Mouse (Mus musculus) MEL (cell line): ENCODE measurements at regions not wholly inside any gene's neighbourhood (a gene's known extent, or its start where the extent isn't known, plus 50 kb on each side); places are given as distances from the start of the nearest gene placed in this dataset.

Source experiments
- DNase-seq: peaks from one replicate; pipeline ENCODE4 v3.0.0; 2011; ENCODE audit warnings: low read depth, low spot score
- H3K27ac ChIP-seq: 2 replicates; pipeline ENCODE4 v1.5.1; 2012; ENCODE audit warnings: low read depth, mild to moderate bottlenecking, control low read depth, low read length, moderate library complexity; ENCODE audit not compliant: control insufficient read depth
- H3K27me3 ChIP-seq, 2 experiments: fragments of 150-350 bp in 1 of 2; sonication (generic) in 1 of 2; 2 replicates each; pipeline ENCODE4 v1.6.1; 2012; ENCODE audit warnings: low read length in 2 of 2, mild to moderate bottlenecking in 2 of 2, improper control_type of control experiment in 1 of 2, moderate library complexity in 1 of 2; ENCODE audit not compliant: insufficient read depth in 2 of 2, control insufficient read depth in 1 of 2
- H3K36me3 ChIP-seq, 2 experiments: 2 replicates each; pipeline ENCODE4 v1.6.1; 2012 to 2014; ENCODE audit warnings: low read length in 2 of 2, improper control_type of control experiment in 1 of 2, inconsistent platforms in 1 of 2, mild to moderate bottlenecking in 1 of 2; ENCODE audit not compliant: insufficient read depth in 2 of 2, control insufficient read depth in 1 of 2
- H3K4me1 ChIP-seq, 2 experiments: fragments of 150-350 bp in 1 of 2; sonication (generic) in 1 of 2; 2 replicates each; pipeline ENCODE4 v1.6.1; 2012; ENCODE audit warnings: low read length in 2 of 2, improper control_type of control experiment in 1 of 2, mild to moderate bottlenecking in 1 of 2; ENCODE audit not compliant: insufficient read depth in 2 of 2, control insufficient read depth in 1 of 2
- H3K4me3 ChIP-seq, 2 experiments: fragments of 150-350 bp in 1 of 2; sonication (generic) in 1 of 2; 2 replicates each; pipeline ENCODE4 v1.5.1; 2012; ENCODE audit warnings: low read depth in 2 of 2, low read length in 2 of 2, mild to moderate bottlenecking in 2 of 2, moderate library complexity in 2 of 2, control low read depth in 1 of 2, improper control_type of control experiment in 1 of 2; ENCODE audit not compliant: control insufficient read depth in 1 of 2, insufficient read depth in 1 of 2
- H3K79me2 ChIP-seq: 2 replicates; pipeline ENCODE4 v1.6.1; 2012; ENCODE audit warnings: mild to moderate bottlenecking, low read length, moderate library complexity; ENCODE audit not compliant: control insufficient read depth, poor library complexity, insufficient read depth
- H3K9ac ChIP-seq: 2 replicates; pipeline ENCODE4 v1.6.1; 2012; ENCODE audit warnings: low read depth, mild to moderate bottlenecking, control low read depth, low read length, moderate library complexity; ENCODE audit not compliant: control insufficient read depth, poor library complexity, severe bottlenecking
- H3K9me3 ChIP-seq: fragments of 150-350 bp; sonication (generic); replicated peaks from 2 replicates; pipeline ENCODE4 v1.6.1; 2012; ENCODE audit warnings: mild to moderate bottlenecking, low read length, improper control_type of control experiment, moderate library complexity; ENCODE audit not compliant: insufficient read depth
- CHD1 ChIP-seq: IDR thresholded peaks from 2 replicates; pipeline ENCODE4 v1.6.1; 2012; ENCODE audit warnings: low read depth, mild to moderate bottlenecking, inconsistent platforms, low read length, improper control_type of control experiment
- CHD2 ChIP-seq: IDR thresholded peaks from 2 replicates; pipeline ENCODE4 v1.6.1; 2011; ENCODE audit warnings: low read length, improper control_type of control experiment
- E2F4 ChIP-seq: IDR thresholded peaks from 2 replicates; pipeline ENCODE4 v1.6.1; 2011; ENCODE audit warnings: low read depth, low read length, improper control_type of control experiment, borderline replicate concordance
- ETS1 ChIP-seq: IDR thresholded peaks from 2 replicates; pipeline ENCODE4 v1.6.1; 2012; ENCODE audit warnings: low read depth, mild to moderate bottlenecking, inconsistent platforms, low read length, improper control_type of control experiment, moderate library complexity
- KAT2A ChIP-seq: conservative IDR thresholded peaks from 2 replicates; pipeline ENCODE4 v1.6.1; 2012; ENCODE audit warnings: low read depth, low read length, improper control_type of control experiment, inconsistent platforms
- MEF2A ChIP-seq: IDR thresholded peaks from 2 replicates; pipeline ENCODE4 v1.6.1; 2014; ENCODE audit warnings: low read depth, mild to moderate bottlenecking, inconsistent platforms, low read length, improper control_type of control experiment; ENCODE audit not compliant: poor library complexity, insufficient replicate concordance, severe bottlenecking; ENCODE audit errors: extremely low read depth
- MYB ChIP-seq: IDR thresholded peaks from 2 replicates; pipeline ENCODE4 v1.6.1; 2011; ENCODE audit warnings: mild to moderate bottlenecking, low read depth, low read length, improper control_type of control experiment
- NRF1 ChIP-seq: IDR thresholded peaks from 2 replicates; pipeline ENCODE4 v1.6.1; 2014; ENCODE audit warnings: low read depth, mild to moderate bottlenecking, inconsistent platforms, low read length, improper control_type of control experiment, moderate library complexity; ENCODE audit not compliant: poor library complexity, insufficient read depth, severe bottlenecking
- RCOR1 ChIP-seq: IDR thresholded peaks from 2 replicates; pipeline ENCODE4 v1.6.1; 2012; ENCODE audit warnings: low read depth, mild to moderate bottlenecking, inconsistent platforms, low read length, improper control_type of control experiment
- SIN3A ChIP-seq: IDR thresholded peaks from 2 replicates; pipeline ENCODE4 v1.6.1; 2012; ENCODE audit warnings: low read length, improper control_type of control experiment, inconsistent platforms
- TCF12 ChIP-seq: IDR thresholded peaks from 2 replicates; pipeline ENCODE4 v1.6.1; 2014; ENCODE audit warnings: low read depth, mild to moderate bottlenecking, inconsistent platforms, low read length, improper control_type of control experiment, moderate library complexity
- USF2 ChIP-seq, 2 experiments: IDR thresholded peaks; 2 replicates each; pipeline ENCODE4 v1.6.1; 2011 to 2012; ENCODE audit warnings: improper control_type of control experiment in 2 of 2, low read length in 2 of 2, borderline replicate concordance in 1 of 2, inconsistent platforms in 1 of 2, low read depth in 1 of 2, mild to moderate bottlenecking in 1 of 2; ENCODE audit not compliant: insufficient read depth in 1 of 2
- ZC3H11A ChIP-seq: IDR thresholded peaks from 2 replicates; pipeline ENCODE4 v1.6.1; 2012; ENCODE audit warnings: low read depth, mild to moderate bottlenecking, inconsistent platforms, low read length, improper control_type of control experiment
- ZMIZ1 ChIP-seq: IDR thresholded peaks from 2 replicates; pipeline ENCODE4 v1.6.1; 2012; ENCODE audit warnings: low read depth, mild to moderate bottlenecking, inconsistent platforms, low read length, improper control_type of control experiment, moderate library complexity

DNA sequence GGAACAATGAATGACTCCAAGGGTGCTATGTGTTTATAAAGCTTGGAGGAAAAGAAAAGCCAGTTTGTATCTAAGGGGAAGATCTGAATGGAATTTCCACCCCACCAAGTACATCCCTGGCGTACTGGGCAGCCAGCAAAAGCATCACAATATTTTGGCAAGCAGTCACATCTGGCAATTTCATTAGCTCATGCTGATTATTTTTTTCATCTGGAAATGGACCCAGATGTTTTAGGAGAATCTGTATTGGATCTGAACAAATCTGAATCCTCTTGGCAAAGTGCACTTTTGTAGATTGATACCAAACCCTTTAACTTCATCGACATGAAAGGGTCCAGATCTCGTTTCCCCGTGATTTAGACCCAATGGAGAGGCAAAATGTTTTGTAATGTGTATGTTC, 207.1 kb downstream of the Epha4 start:
- Histone ChIP-seq H3K9me3 (no peaks in the 10 kb centered on the region), H3K27me3 (no peaks in the 10 kb centered on the region), H3K9ac (no peak overlapping the region), H3K4me3 (no peak overlapping the region), H3K27ac (no peak overlapping the region), H3K36me3 (no peaks in the 10 kb centered on the region), H3K79me2 (no peaks in the 10 kb centered on the region), H3K4me1 (no peaks in the 10 kb centered on the region)
- TF ChIP-seq NRF1, result no peak
- TF ChIP-seq USF2 (IDR thresholded peaks at IDR 0.05; ENCODE audit: borderline replicate concordance in 1 of 2, insufficient read depth in 1 of 2, low read depth in 1 of 2, low read length in 2 of 2), result no peak
- TF ChIP-seq E2F4, result no peak
- TF ChIP-seq CHD2, result no peak
- TF ChIP-seq SIN3A, result no peak
- no peak for TF ChIP-seq MEF2A
- DNase-seq, result no peak

GRCm38 (mm10) chr1:77313119-77313518, 201.8 kb downstream of the Epha4 start:
- Histone ChIP-seq H3K79me2 (no peaks in the 10 kb centered on the region), H3K9me3 (no peaks in the 10 kb centered on the region), H3K4me3 (no peak overlapping the region), H3K36me3 (no peaks in the 10 kb centered on the region), H3K9ac (no peak overlapping the region), H3K27me3 (no peaks in the 10 kb centered on the region), H3K4me1 (no peaks in the 10 kb centered on the region), H3K27ac (no peak overlapping the region)
- DNase-seq, result no peak
- TF ChIP-seq CHD1 (no peak), ETS1 (no peak), ZC3H11A (no peak), ZMIZ1 (no peak), E2F4 (no peak), KAT2A (no peak)

DNA sequence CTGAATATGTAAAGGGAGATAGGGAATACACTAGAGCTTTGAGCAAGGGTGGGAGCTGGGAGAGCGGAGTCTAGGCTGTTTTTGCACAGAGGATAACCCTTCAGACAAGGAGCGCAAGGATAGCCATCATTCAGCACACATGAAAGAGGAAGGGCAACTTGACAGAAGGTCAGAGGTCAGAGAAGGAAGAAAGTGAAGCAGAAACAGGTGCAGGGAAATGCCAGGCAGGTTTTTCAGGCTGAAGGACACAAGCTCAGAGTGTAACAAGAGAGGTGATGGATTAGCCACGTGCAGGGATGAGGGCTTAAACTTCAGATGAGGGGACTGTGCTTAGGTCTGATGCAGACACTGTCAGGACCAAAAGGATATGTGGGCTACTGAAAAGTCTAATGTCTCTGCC, 199.5 kb downstream of the Epha4 start:
- Histone ChIP-seq H3K27ac (no peak overlapping the region), H3K9me3 (no peaks in the 10 kb centered on the region), H3K36me3 (no peaks in the 10 kb centered on the region), H3K4me1 (no peaks in the 10 kb centered on the region), H3K4me3 (no peak overlapping the region), H3K79me2 (no peaks in the 10 kb centered on the region), H3K27me3 (no peaks in the 10 kb centered on the region), H3K9ac (no peak overlapping the region)
- no peak for DNase-seq
- TF ChIP-seq TCF12 (no peak), RCOR1 (no peak), USF2 (IDR thresholded peaks at IDR 0.05; ENCODE audit: borderline replicate concordance in 1 of 2, insufficient read depth in 1 of 2, low read depth in 1 of 2, low read length in 2 of 2) (no peak), MEF2A (no peak), MYB (no peak)
